Mouse (Mus musculus): Measurements from ENCODE around the gene Gm17469.
"Not testable (repeated sequence)": the region's sequence is repeated elsewhere in the genome, so short reads cannot be mapped to it uniquely, and the experiment has no call there.

Gm17469 gene

DNA sequence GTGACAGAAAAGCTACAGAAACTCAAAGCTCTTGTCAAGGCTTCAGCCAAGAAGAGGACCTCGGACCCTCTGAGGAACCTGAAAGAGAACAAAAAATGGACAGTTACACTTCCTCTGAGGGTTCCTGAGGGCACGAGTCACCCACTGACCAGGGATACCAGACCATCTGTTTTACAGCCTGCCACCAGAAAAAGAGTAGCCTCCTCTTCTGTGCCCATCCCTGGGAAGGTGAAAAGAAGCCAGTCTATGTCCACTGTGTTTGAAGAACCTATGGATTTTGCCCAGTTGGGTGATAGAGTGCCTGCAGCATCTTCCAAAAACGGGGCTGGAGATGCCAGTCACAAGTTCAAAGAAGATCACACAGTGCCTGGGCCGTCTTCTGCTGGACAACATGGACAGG is at the start of gene Gm17469:
Gm17469 (plus strand) TSS at position 301 of the 400 bp plus-strand sequence.
- not testable (repeated sequence) for DNase-seq (ENCODE audit: low spot score)

Data from retina, embryonic 14.5 days (tissue).